Mouse (Mus musculus): ENCODE results near the gene Xrcc1. TPM values are rescaled to one million over a fixed set of nuclear protein-coding genes. Genes with fewer than 3 reads are reported as not detected.

Gene Xrcc1
- total and polyA plus RNA-seq, 3 experiments: 52.7 to 211 (median 85.9) TPM

DNA sequence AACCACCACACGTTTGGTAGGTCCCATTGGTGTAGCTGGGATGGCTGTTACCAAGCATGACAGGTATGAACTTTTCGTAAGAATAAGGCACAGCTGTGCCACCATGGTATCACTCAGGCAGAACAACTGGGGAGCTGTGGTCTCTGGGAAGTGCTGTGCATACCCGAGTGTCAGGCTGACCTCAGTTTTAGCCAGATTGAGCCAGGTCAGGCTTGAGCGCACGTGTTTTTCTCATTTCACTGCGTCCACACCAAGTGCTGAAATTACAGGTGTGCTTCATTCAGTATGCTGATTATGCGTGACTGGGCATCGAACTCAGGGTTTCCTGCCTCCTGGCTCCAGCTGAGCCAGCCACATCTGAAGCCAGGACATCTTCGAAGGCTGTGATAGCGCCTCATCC, 9.7 kb downstream of the Xrcc1 start:
- DNase-seq (ENCODE audit: low spot score): no peak
- no peak for TF ChIP-seq POLR2AphosphoS5 (IDR thresholded peaks at IDR 0.05; ENCODE audit: insufficient replicate concordance, low read depth, low read length)
- no peak for TF ChIP-seq TAL1 (conservative IDR thresholded peaks at IDR 0.05; ENCODE audit: low read depth, low read length)
- no peaks in the 10 kb centered on the region for H3K27me3 ChIP-seq (ENCODE audit: insufficient read depth, low read length)
- H3K9me3 ChIP-seq (replicated peaks): no peaks in the 10 kb centered on the region
- peaks cover 95% of the 10 kb centered on the region for H3K36me3 ChIP-seq (replicated peaks)
- H3K4me1 ChIP-seq (ENCODE audit: insufficient read depth, low read depth, low read length): peaks cover 15% of the 10 kb centered on the region; the same call in 1 of the 2 replicates
- no peak overlapping the region for H3K4me3 ChIP-seq (ENCODE audit: low read depth, low read length)
- no peak for ATAC-seq (ENCODE audit: extremely low read depth, insufficient number of reproducible peaks, low FRiP score, poor library complexity, severe bottlenecking)

DNA sequence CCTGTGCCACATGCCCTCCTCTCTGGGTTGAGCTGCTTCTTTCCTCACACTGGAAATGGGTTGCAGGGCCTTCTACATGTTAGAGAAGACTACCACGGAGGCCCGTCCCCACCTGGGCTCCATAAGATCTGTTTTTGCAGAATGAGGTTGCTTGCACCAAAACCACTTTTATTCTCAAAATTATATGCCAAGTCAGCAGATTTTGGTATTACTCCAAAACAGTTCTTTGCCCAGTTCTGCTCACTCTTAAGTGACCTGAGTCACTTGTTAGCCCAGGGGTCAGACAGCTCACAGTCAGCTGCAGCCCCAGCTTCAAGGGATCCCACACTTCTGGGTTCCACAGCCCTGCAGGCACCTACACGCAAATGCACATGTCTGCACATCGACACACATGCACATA, 15.4 kb downstream of the Xrcc1 start:
- TF ChIP-seq CTCF (IDR thresholded peaks at IDR 0.05; ENCODE audit: low read depth, low read length) (no peak), GATA1 (IDR thresholded peaks at IDR 0.05; ENCODE audit: borderline replicate concordance, low read length) (no peak)
- no peaks in the 10 kb centered on the region for H3K9me3 ChIP-seq (replicated peaks)
- peaks cover 96% of the 10 kb centered on the region for H3K36me3 ChIP-seq (replicated peaks)
- H3K27me3 ChIP-seq (ENCODE audit: insufficient read depth, low read length): no peaks in the 10 kb centered on the region
- H3K4me3 ChIP-seq (ENCODE audit: low read depth, low read length): no peak overlapping the region
- DNase-seq (ENCODE audit: low spot score) (no peak), ATAC-seq (ENCODE audit: extremely low read depth, insufficient number of reproducible peaks, low FRiP score, poor library complexity, severe bottlenecking) (no peak)
- H3K4me1 ChIP-seq (ENCODE audit: insufficient read depth, low read depth, low read length): peaks cover 10% of the 10 kb centered on the region; the same call in 1 of the 2 replicates

DNA sequence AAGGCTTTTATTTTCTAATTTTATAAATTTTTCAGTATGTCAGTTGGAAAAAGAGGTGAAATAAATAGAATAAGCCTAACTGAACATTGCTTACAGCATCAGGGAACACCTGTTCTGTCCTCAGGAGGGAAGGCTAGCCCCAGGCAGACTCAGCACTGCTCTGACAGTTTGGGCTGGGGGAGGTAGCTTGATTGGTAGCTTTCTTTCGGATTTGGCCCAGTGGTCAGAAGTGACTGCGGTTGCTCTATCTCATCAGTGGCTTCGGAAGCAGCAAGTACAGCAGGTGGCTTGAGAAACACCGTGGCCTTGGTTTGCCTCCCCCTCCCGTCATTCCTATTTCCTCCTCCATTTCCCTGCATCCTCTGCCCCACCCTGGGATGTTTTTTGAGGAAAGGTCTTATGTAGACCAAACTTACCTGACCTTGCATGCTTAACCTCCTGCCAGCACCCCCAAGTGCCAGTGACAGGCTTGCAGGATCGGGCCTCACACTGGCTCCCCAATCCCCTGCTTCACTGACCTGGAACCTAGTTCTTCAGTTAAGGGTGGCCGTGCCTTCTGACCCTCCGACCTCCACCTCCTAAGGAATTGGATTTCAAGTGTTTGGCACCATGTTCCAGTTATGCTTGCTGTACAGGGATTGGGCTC, 17.2 kb downstream of the Xrcc1 start:
- Histone ChIP-seq H3K4me1 (ENCODE audit: insufficient read depth, low read depth, low read length) (peaks cover 6% of the 10 kb centered on the region; the same call in 1 of the 2 replicates), H3K27me3 (ENCODE audit: insufficient read depth, low read length) (no peaks in the 10 kb centered on the region), H3K36me3 (replicated peaks) (peaks cover 99% of the 10 kb centered on the region), H3K4me3 (ENCODE audit: low read depth, low read length) (no peak overlapping the region), H3K9me3 (replicated peaks) (no peaks in the 10 kb centered on the region)
- DNase-seq (ENCODE audit: low spot score) (no peak), ATAC-seq (ENCODE audit: extremely low read depth, insufficient number of reproducible peaks, low FRiP score, poor library complexity, severe bottlenecking) (no peak)
- TF ChIP-seq POLR2AphosphoS5 (IDR thresholded peaks at IDR 0.05; ENCODE audit: insufficient replicate concordance, low read depth, low read length) (no peak), GATA2 (IDR thresholded peaks at IDR 0.05; ENCODE audit: borderline replicate concordance, low read depth, low read length) (no peak), CTCF (IDR thresholded peaks at IDR 0.05; ENCODE audit: low read depth, low read length) (no peak), TAL1 (conservative IDR thresholded peaks at IDR 0.05; ENCODE audit: low read depth, low read length) (no peak), GATA1 (IDR thresholded peaks at IDR 0.05; ENCODE audit: borderline replicate concordance, low read length) (no peak)

DNA sequence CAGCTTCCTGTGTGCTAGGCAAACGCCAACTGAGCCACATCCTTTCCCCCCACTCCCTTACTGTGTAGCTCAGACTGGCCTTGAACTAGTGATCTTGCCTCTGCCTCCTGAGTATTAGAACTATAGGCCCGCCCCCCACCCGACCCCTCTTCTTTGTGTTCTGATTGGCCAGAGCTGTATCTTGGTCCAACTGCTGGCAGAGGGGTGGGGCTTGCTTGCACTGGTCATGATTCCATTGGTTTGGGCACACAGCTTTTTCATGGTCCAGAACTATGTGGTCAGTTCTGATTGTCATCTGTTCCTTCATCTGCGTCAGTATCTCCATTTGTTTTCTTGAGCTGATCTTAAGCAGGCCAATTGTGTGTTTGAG, 17.7 kb downstream of the Xrcc1 start:
- Histone ChIP-seq H3K9me3 (replicated peaks) (no peaks in the 10 kb centered on the region), H3K4me1 (ENCODE audit: insufficient read depth, low read depth, low read length) (peaks cover 6% of the 10 kb centered on the region; the same call in 1 of the 2 replicates), H3K27me3 (ENCODE audit: insufficient read depth, low read length) (no peaks in the 10 kb centered on the region), H3K4me3 (ENCODE audit: low read depth, low read length) (no peak overlapping the region), H3K36me3 (replicated peaks) (peaks cover 99% of the 10 kb centered on the region)
- TF ChIP-seq GATA1 (IDR thresholded peaks at IDR 0.05; ENCODE audit: borderline replicate concordance, low read length) (no peak), TAL1 (conservative IDR thresholded peaks at IDR 0.05; ENCODE audit: low read depth, low read length) (no peak), POLR2AphosphoS5 (IDR thresholded peaks at IDR 0.05; ENCODE audit: insufficient replicate concordance, low read depth, low read length) (no peak)
- ATAC-seq (ENCODE audit: extremely low read depth, insufficient number of reproducible peaks, low FRiP score, poor library complexity, severe bottlenecking) (no peak), DNase-seq (ENCODE audit: low spot score) (no peak)

DNA sequence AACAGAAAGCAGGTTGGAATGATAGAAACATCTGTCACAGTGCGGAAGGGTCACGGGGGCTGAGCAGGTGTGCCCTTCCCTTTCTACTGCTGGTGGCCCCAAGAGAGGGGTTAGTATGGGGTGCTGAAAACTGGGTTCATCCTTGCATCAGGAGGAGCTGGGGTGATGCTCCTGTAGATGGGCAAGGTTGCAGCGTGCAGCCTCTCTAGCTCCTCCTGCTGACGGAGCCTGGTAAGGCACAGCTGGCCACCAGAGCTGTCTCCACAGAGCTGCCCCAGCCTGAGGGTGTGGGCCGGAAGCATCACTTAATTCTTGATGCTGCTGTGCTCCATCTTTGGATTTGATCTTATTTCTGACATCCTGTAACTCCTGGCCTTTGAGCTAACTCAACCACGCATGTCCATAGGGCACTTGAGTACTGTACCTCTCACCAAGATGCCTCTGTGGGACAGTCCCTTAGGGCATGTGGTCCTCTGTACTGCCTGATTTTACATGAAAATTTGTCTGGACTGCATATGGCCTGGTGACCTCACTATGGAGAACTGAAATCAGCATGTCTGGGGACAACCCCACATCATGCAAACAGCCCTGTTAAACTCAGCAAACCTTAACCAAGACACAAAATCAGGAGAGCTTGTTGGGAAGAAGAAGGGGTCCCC, 18.6 kb downstream of the Xrcc1 start:
- no peak for TF ChIP-seq TAL1 (conservative IDR thresholded peaks at IDR 0.05; ENCODE audit: low read depth, low read length)
- peak; percentile 99 for TF ChIP-seq CTCF (IDR thresholded peaks at IDR 0.05; ENCODE audit: low read depth, low read length)
- Histone ChIP-seq H3K4me1 (ENCODE audit: insufficient read depth, low read depth, low read length) (peaks cover 2% of the 10 kb centered on the region; the same call in 1 of the 2 replicates), H3K27me3 (ENCODE audit: insufficient read depth, low read length) (no peaks in the 10 kb centered on the region), H3K36me3 (replicated peaks) (peaks cover 98% of the 10 kb centered on the region), H3K4me3 (ENCODE audit: low read depth, low read length) (no peak overlapping the region), H3K9me3 (replicated peaks) (no peaks in the 10 kb centered on the region)
- ATAC-seq (ENCODE audit: extremely low read depth, insufficient number of reproducible peaks, low FRiP score, poor library complexity, severe bottlenecking): peak; percentile 73; the same call in 1 of the 2 replicates
- peak; percentile 74 for DNase-seq (ENCODE audit: low spot score)

DNA sequence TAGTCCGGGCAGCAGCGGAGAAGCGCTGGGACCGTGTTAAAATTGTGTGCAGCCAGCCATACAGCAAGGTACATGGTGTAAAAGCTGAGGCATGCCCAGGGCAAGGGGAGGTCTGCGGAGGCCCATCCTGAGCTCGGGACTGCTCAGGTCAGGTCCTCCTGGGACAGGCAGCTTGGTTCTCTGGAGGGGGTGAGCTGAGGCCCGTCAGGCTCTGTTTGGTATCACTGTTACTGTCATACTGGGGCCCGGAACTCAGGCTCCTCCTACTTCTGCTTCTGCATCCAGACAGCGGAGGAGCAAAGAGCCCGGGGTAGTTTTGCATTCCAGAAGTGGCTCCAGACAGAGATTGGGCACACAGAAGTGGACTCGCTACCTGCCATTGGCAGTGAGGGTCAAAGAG, 19.5 kb downstream of the Xrcc1 start:
- no peak overlapping the region for H3K4me3 ChIP-seq (ENCODE audit: low read depth, low read length)
- H3K4me1 ChIP-seq (ENCODE audit: insufficient read depth, low read depth, low read length): peaks cover 2% of the 10 kb centered on the region; the same call in 1 of the 2 replicates
- no peaks in the 10 kb centered on the region for H3K9me3 ChIP-seq (replicated peaks)
- H3K27me3 ChIP-seq (ENCODE audit: insufficient read depth, low read length): no peaks in the 10 kb centered on the region
- ATAC-seq (ENCODE audit: extremely low read depth, insufficient number of reproducible peaks, low FRiP score, poor library complexity, severe bottlenecking): no peak
- H3K36me3 ChIP-seq (replicated peaks): peaks cover 98% of the 10 kb centered on the region
- DNase-seq (ENCODE audit: low spot score): no peak
- TF ChIP-seq CTCF (IDR thresholded peaks at IDR 0.05; ENCODE audit: low read depth, low read length) (no peak), GATA2 (IDR thresholded peaks at IDR 0.05; ENCODE audit: borderline replicate concordance, low read depth, low read length) (no peak), GATA1 (IDR thresholded peaks at IDR 0.05; ENCODE audit: borderline replicate concordance, low read length) (no peak), POLR2AphosphoS5 (IDR thresholded peaks at IDR 0.05; ENCODE audit: insufficient replicate concordance, low read depth, low read length) (no peak), TAL1 (conservative IDR thresholded peaks at IDR 0.05; ENCODE audit: low read depth, low read length) (no peak)

Data from G1E (cell line).